Mouse (Mus musculus) liver, embryonic 14.5 days (tissue): ENCODE data around the gene Dnajc6.

Experiments used
- CTCF ChIP-seq: IDR thresholded peaks from 2 replicates; pipeline ENCODE4 v1.5.1; 2016; ENCODE audit warnings: antibody characterized with exemption, low read depth, control low read depth
- EP300 ChIP-seq: IDR thresholded peaks from 2 replicates; pipeline ENCODE4 v1.6.1; 2016; ENCODE audit warnings: antibody characterized with exemption, low read depth

DNA sequence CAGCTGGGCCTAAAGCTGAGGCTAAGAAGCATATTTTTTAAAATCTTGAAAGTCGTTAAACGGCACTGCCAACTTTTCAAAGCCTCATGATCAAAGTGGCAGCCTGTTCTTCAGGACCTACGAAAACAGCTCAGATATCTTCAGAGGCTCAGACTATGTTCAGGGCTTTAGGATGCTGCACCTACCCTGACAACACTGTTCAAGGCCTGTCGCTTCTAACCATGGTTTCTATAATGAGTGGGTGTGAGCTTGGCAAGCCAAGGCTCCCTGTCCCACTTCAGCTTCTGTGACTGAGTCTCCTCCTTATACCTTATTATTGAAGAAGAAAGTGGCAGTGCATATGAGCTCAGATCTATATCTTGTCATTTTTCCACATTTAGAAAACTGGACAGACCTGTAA is 37.1 kb upstream of the Dnajc6 start:
- no peak for TF ChIP-seq CTCF
- no peak for TF ChIP-seq EP300
